Mouse (Mus musculus) bone marrow macrophage, adult 2 months (primary cell): Measurements from ENCODE around the gene Elfn2.

ENCODE experiments used
- CTCF ChIP-seq: IDR thresholded peaks from 2 replicates; pipeline ENCODE4 v1.5.1; 2012; ENCODE audit warnings: low read depth, mild to moderate bottlenecking, low read length, moderate library complexity
- POLR2A ChIP-seq: IDR thresholded peaks from 2 replicates; pipeline ENCODE4 v1.6.1; 2012; ENCODE audit warnings: mild to moderate bottlenecking, low read depth, low read length, borderline replicate concordance

GRCm38 (mm10) chr15:78737146-78737545 lies 18.6 kb upstream of the Elfn2 start:
- TF ChIP-seq CTCF (no peak), POLR2A (no peak)
